Mouse (Mus musculus): ENCODE data around the gene Jkamp.

The Jkamp gene

DNA sequence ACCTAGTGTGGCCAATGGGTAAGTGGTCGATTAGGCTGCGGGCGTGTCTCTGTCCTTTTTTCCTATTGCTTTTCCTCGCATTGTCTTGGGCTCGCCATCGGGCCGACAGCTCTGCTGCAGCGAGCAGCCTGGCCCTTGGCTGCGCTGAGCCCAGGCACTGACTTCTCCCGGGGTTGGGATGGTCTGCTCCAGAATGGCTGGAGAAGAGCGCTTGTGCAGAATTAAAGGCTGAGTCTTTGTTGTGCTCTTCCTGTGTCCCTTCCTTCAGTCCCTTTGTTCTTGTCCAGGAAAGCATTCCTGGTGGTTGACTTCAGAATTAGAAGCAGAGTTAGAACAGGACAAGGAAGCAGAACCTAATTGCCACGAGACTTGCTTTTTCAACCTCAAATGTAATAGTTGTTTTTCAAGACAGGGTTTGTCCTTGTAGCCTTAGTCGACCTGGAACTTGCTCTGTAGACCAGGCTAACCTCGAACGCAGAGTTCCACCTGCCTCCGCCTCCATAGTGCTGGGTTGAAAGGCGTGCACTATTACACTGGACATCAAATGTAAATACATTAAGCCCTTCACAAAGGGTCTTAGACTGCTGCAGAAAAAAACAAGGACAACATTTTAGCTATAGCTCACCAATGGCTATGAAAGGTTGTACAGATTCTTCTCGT lies 907 bp downstream of the Jkamp start:
- no peak for DNase-seq (ENCODE audit: low read depth, low spot score)

DNA sequence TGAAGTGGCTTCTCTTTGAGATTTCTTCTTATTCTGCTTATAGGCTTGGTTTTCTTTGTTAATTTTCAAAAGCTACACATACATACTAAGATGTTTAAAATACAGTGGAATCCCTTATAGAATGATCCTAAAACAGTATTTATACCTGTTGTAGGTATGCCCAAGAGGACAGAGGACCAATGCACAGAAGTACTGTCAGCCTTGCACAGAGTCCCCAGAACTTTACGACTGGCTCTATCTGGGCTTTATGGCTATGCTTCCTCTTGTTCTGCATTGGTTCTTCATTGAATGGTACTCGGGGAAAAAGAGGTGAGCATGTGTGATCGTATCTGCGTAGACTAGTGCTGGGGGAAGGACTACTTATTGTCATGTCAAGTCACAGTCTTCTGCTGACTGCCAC lies 4.4 kb downstream of the Jkamp start:
- no peak for DNase-seq (ENCODE audit: low read depth, low spot score)

DNA sequence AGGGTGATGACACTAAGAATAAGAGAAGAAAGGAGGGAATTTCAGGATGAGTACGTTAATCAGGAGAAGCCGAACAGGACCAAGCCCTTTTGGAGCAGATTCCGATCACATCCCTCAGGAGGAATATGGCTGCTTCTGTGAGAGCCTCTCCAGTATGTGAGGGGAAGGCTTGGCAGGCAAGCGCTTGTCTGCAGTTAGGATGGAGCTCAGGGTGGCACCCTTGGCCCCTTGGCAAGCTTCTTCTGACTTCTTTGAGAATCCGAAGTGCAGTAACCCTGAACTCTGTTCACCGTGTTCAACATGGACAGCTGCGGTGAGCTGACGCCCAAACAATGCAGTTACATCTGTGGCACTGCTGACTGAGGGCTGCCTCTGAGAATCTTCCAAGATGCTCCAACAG lies 11.6 kb downstream of the Jkamp start:
- no peak for DNase-seq (ENCODE audit: low read depth, low spot score)

DNA sequence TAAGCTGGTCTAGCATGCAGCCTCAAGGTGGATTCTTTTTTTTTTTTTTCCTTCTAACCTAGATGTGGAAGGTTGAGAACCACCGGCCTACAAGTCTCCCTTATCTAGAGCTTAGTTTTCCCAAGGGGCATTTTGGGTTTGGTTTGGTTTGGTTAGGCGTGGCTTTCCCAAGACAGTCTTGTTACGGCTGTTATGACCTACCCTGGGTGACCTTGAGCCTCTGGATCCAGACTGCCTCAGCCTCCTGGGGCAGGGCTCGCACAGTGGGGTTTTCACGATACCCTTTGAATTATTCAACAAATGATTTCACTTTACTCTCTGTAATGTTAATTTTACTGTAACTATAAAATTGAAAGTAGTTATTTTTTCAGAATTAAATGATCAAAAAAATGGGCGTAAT lies 17.4 kb downstream of the Jkamp start:
- no peak for DNase-seq (ENCODE audit: low read depth, low spot score)

DNA sequence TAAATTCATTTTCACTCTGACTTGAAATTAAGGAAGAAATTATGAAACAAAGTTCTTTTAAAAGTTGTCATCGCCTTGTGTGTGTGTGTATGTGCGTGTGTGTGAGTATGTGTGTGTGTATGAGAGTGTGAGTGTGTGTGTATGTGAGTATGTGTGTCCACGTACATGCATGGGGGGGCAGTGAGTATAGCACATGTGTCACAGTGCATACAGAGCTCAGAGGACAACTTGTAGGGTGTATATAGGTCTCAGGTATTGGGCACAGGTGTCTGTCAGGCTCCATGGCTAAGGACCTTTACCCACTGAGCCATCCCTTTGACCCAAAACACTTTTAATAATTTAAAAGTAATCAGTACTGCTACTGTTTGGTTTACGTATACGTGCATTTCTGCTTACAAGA lies 18.6 kb downstream of the Jkamp start:
- DNase-seq (ENCODE audit: low read depth, low spot score): no peak

DNA sequence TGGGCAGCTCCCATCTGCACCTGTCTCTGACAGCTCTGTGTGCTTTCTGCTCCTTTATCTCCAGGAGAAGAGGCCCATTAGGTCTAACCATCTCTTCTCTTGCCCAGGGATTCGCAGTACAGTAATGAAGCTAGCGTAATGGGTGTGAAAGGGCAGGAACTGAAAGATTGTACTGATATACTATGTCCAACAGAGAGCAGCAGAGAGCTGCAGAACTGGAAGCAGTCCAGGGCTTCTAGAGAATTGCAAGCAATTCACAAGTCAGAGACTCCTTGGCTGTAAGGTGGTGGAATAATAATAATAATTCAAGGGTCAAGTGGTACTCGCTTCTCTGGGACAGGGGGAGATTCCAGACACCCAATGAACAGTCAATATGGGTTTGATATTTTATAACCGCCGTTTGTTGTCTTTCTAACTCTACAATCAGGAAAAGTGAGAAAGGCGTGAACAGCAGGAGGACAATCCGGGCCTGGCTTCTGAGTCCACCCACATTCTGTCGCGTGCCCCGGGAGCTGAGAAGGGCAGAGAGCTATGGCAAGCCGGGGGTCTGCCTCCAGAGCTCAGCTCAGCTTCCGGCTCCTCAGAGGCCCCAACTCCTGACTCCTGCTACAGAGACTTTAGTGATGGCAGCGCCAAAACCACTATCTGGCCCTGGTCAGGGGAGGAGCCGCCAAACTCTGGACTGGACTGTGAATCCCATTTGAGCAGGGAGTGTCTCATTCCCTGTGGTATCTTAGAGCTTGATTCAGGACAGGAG lies 19.3 kb downstream of the Jkamp start:
- peak; percentile 72 for DNase-seq (ENCODE audit: low read depth, low spot score)

DNA sequence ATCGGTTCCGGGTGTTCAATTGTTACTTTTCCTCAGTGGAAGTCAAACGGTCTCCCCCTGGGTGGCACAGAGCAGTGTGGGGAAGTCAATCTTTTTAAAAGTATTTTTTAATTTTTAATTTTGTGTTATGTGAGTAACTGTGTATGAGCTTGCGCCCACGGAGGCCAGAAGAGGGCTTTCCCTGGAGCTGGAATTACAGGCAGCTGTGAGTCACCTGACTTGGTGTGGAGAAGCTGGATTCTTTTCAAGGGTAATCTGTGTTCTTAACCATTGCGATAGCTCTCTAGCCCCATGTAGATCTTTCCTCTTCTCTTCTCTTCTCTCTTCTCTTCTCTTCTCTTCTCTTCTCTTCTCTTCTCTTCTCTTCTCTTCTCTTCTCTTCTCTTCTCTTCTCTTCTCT lies 29.7 kb downstream of the Jkamp start:
- DNase-seq (ENCODE audit: low read depth, low spot score): no peak

DNA sequence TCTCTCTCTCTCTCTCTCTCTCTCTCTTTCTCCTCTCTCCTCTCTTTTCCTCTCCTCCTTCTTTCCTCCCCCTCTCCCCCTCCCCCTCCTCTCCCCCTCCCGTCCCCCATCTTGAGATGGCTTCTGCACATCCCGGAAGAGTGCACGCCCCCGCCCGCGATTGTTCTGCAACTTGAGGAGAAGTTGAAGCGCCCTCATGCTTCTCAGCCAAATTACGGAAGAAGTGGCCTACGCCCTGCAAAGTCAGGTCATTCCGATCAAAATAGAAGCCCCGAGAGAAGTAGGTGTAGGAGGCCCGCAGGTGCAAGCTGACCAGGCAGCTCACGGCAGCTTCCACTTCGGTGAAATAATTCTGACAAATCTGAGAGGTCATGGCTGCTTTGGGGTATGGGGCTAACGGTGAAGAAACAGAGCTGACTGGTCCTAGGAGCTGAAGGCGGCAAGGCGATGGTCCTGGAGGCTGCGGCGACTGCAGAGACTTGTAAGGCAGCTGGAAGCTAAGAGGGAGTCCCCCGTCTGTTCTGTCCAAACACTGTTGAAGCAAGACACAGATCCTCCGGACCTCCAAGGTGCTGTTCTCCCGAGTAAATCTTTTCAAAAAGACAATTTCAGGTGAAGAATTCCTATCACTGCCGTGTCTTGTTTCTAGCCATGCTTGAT lies 30.4 kb downstream of the Jkamp start:
- peak; percentile 12 for DNase-seq (ENCODE audit: low read depth, low spot score)

DNA sequence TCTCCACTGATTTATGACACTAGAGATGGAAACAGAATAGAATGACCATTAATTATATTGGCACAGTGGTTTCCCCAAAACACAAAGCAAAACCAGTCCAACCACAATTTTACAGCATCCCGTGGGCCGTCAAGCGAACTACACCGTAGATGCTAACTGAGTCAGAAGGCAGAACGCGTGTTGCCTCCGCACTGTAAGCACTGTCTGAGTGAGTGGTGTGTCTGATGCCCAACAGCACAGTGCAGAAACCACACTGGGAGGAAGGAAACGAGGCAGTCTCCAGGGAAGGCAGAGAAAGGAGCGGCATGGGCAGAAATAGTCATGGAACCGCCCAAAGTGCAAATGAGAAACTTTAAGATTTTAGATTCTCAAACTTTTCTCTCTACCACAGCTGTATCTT lies 43.8 kb downstream of the Jkamp start:
- DNase-seq (ENCODE audit: low read depth, low spot score): no peak

DNA sequence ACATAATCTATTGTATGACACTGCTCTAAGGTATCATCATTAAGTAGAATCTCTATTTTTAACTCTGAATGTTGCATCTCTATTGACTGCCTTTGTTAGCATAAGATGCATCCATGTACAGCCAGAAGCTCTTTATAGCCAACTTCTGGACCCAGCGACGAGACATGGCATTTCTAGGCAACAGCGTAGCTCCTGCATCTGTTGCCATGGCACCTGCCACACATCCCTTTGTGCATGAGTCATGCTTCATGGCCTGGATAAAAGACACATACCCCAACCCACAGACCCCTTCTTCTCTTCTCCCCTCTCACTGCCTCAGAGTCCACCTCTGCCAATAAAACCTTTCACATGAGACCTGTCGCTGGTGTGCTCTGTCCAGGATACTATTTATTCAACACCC lies 65.4 kb downstream of the Jkamp start:
- DNase-seq (ENCODE audit: low read depth, low spot score): no peak

Measured in CD4-positive, CD25-positive, alpha-beta regulatory T cell, adult 2 months (primary cell).